Mouse (Mus musculus) thymus, postnatal 36 days (tissue): ENCODE results near the gene Cisd3.
A peak's percentile ranks its signal among the peaks of the same experiment; 100 is the strongest.
"Not testable (repeated sequence)": the region's sequence is repeated elsewhere in the genome, so short reads cannot be mapped to it uniquely, and the experiment has no call there.

Experiments
- DNase-seq, 2 experiments: peaks; one replicate each; pipeline ENCODE4 v3.0.0; 2022; ENCODE audit warnings: mixed read lengths in 2 of 2

The Cisd3 gene

DNA sequence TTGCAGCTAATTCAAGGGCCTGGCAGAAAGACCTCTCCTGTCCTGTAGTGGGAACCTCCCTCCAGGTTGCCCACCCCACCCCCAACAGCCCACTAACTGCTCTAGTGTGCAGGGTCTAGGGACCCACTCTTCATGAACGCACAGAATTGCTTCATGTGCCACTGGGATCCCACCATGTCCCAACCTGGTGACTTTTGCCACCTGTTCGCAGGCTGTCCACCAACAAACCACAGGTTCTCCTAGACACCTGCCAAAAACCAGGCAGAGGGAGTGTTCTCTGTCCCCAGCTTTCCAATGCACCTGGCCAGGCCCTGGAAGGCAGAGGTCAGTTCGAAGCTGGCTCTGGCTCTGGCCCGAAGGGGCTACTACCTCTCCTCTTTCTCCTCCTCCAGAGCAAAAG is 8.8 kb downstream of the Cisd3 start:
- no peak for DNase-seq

GRCm38 (mm10) chr11:97694921-97695711 is 9.5 kb downstream of the Cisd3 start:
- no peak for DNase-seq

- DNase-seq: no peak
These were observed 10.2 kb downstream of the Cisd3 start for GRCm38 (mm10) chr11:97695712-97696401.

GRCm38 (mm10) chr11:97696669-97697068 is 11.0 kb downstream of the Cisd3 start:
- no peak for DNase-seq

DNA sequence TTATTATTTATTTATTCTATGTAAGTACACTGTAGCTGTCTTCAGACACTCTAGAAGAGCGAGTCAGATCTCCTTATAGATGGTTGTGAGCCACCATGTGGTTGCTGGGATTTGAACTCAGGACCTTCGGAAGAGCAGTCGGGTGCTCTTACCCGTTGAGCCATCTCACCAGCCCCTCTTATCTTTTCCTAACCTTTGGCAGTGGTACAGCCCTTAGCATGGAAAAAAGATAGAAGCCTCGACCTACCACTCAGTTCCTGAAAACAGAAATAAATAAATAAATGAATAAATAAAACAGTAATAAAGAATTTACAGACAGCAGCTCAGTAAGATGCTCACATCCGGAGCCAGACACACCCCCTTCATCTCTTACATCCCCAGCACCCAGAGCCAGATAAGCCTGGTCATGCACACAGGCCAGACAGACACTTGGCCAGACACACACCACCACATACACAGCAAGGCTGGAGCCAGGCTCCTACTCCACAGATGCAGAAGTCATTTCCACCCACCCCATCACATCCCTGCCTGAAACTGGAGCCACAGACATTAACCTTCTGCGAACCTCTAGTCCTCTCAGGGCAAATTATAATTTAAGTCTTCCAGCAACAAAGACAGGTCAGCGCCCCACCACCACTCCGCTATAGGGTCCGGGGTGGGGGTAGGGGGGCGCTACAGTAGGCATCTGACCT is 11.7 kb downstream of the Cisd3 start:
- no peak for DNase-seq

DNA sequence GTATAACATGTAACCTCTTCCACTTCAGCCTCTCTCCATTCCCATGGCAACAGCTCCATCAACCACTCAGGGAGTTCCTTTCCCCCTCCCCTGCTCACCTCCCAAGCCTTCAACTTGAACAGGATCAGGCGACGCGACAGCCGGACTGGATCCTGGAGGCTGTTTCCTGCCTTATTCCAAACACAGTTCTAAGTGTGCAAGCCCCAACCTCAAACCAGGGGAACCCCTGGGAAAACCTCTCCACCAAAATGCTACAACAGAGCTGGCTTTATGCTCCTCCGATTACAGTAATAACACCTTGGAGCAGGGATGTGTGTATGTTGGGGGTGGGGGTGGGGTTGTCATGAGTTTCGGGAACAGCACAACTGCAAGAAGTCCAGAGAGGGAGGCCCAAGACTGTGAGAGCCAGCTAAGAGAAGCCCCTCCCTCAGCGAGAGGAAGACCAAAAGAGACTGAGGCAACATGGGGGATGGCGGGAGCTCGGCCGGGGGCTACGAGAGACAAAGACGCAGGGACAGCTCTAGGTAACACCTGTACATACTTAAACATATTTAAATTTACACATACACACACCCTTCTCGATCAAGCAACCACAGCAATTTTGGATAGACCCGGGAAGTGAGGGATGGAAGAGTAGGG is 12.4 kb downstream of the Cisd3 start:
- DNase-seq: no peak

DNA sequence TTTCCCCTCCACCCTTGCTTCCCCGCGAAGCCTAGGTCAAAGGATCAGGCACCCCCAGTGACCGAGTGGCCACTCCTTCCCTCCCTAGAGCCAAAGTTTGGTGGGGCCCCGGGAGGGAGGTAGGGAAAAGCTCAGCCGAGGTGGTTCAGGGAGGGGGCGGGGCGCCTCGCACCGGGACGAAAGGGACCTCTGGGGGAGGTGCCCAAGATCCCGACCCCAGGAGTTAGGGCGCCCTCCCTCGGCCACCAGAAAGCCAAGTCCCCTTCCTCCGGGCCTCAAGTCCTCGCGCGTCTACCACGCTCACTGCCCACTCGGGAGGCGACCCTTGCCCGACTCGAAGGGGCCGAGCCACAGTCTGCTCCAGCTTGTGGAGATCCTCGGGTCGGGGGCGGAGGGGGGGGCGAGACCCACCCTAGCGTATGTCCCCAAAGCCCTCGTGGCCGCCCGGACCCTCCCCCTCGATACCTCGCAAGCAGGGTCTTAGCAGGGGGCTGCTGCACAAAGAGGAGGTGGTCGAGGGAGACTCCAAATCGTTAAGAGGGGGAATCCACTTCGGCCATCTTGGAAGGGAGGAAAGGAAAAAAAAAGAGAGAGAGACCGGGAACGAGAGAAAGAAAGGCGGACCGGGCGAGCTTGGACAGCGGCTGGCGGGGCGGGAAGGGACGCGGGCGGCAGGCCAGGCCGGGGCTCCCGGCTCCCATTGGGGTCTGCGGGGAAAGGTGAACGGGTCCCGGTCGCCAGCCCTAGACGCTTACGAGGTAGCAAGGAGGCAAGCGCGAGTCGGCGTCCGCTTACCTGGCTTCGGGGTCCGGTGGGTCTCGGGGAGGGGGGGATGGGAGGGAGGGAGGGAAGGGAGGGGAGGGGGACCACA is 13.3 kb downstream of the Cisd3 start:
- peak in 1 of 2 experiments; percentile 57 for DNase-seq

- DNase-seq: peak in 1 of 2 experiments; percentile 49
These were observed 14.0 kb downstream of the Cisd3 start for GRCm38 (mm10) chr11:97699626-97700002.

DNA sequence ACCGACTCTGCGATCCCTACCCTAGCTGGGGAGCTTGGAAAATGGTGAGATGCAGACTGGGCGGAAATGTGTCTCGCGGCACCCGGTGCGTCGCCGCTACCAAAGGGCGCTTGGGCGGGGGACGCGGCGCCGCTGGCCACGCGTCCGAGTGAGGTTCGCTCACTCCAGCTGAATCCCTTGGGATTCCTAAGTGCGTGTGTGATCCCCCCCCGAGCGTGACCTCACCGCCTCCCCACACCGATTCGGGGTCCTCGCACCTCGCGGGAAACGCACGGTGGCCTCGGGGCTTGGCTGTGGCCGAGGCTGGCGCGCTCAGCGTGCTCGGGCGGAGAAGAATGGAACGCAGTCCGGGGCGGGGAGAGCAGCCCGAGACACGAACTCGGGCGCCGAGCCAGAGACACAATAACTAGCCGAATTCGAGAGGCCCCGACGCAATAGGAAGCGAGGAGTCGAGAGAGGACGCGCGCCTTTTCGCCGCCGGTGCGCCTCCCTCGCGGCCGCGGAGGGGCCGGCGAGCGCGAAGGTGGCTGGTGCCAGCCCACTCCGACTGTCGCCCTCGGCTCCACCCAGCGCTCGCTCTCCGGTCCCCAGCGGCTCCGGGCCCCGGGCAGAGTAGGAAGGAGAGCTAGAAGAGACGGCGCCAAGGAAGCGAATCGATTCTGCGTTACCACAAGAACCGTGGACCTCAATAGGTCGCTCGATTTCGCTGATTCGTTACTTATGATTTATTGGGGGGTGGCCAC is 14.5 kb downstream of the Cisd3 start, which contains the start of gene Pcgf2:
TSS of gene Pcgf2 (minus strand) at position 495 of the 743 bp plus-strand sequence.
- DNase-seq: peak in 1 of 2 experiments; percentile 49

- DNase-seq: no peak
These were observed 15.3 kb downstream of the Cisd3 start for GRCm38 (mm10) chr11:97700746-97701580.

GRCm38 (mm10) chr11:97701581-97702392 is 16.2 kb downstream of the Cisd3 start:
- no peak for DNase-seq

GRCm38 (mm10) chr11:97702393-97702745 is 16.7 kb downstream of the Cisd3 start:
- peak; percentile 81 to 82 for DNase-seq

- DNase-seq: peak; percentile 95 to 97
These were observed 17.6 kb downstream of the Cisd3 start, which contains the start of gene Psmb3 for GRCm38 (mm10) chr11:97703039-97703826. Gene Psmb3, plus strand, starts transcription at chr11:97703399.

GRCm38 (mm10) chr11:97710067-97710466 is 24.4 kb downstream of the Cisd3 start:
- not testable (repeated sequence) for DNase-seq

DNA sequence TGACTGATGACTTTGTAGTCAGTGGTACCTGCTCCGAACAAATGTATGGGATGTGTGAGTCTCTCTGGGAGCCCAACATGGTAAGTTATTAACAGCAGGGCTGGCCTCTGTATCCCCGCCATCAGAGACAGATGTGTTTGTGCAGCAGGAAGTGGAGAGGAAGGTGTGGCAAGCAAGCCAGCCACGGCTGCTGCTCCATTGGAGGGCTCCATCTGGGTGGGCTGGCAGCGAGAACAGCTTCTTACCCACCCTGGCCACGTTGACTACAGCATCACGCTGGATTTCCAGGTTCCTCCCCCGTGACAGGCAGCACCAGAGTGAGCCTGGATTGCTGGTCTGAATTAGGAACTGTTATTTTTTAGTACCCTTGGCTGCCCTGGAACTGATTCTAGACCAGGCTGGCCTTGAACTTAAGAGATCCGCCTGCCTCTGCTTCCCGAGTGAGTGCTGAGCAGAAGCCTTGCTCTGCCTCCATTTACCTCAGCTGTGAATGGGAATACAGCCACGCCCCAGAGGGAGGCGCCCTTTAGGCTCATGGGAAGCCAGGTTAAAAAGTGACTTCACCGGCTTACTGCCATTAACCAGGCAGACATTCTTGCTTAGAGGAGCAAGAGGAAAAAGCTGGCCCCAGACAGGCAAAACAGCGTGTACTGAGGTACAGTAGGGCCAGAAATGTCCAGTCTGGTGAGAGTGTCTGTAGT is 25.7 kb downstream of the Cisd3 start:
- no peak for DNase-seq

DNA sequence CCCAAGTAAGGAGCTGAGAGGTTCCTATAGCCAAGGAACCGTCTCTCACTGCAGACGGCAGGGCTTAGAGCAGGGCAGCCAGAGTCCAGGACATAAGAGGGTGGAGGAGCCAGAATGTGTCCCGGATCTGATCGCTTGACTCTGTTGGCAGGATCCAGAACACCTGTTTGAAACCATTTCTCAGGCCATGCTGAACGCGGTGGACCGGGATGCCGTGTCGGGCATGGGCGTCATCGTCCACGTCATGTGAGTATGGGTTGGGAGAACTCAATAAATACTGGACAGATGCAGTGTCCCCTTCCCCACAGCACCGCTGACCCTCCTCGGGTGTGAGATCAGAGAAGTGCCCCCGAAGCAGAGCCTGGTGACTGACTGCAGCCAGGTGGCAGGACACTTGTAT is 26.7 kb downstream of the Cisd3 start:
- no peak for DNase-seq

- DNase-seq: no peak
These were observed 28.3 kb downstream of the Cisd3 start for GRCm38 (mm10) chr11:97713896-97714295.

DNA sequence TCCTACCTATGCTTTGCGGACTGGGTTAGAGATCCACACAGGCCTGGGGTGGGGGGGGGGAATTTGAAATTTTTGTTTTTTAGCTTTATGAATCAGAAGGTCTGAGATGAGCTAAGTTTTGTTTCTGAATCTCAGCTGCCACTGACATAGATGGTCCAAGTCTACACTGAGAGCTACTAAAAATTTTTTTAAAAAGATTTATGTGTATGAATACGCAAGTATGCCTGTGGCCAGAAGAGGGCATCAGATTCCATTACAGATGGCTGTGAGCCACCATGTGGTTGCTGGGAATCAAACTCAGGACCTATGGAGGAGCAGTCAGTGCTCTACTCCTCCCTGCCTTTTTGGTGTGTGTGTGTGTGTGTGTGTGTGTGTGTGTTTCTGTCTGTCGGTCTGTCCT is 28.7 kb downstream of the Cisd3 start:
- no peak for DNase-seq
